Mouse (Mus musculus): Measurements from ENCODE around the gene Tmem109.

- TF ChIP-seq CTCF (IDR thresholded peaks at IDR 0.05; ENCODE audit: insufficient read depth, low read length) (no peak), POLR2A (IDR thresholded peaks at IDR 0.05; ENCODE audit: borderline replicate concordance, extremely low read depth, low read depth, low read length) (no peak)
These were observed 34.7 kb upstream of the Tmem109 start for GRCm38 (mm10) chr19:10916506-10916905.

Data from lung, adult 2 months (tissue).